Mouse (Mus musculus): ENCODE data around the gene Coro6.

GRCm38 (mm10) chr11:77483043-77483442 lies 20.8 kb downstream of the Coro6 start:
- TF ChIP-seq CTCF (IDR thresholded peaks at IDR 0.05; ENCODE audit: insufficient read depth, low read depth, low read length) = no peak
- TF ChIP-seq POLR2A (IDR thresholded peaks at IDR 0.05; ENCODE audit: insufficient read depth, low read depth, low read length) = no peak
